Mouse (Mus musculus) urinary bladder, adult 2 months (tissue): Measurements from ENCODE around the gene Mlana. TPM values are rescaled to one million over a fixed set of nuclear protein-coding genes. Genes with fewer than 3 reads are reported as not detected.
A peak's percentile ranks its signal among the peaks of the same experiment; 100 is the strongest.

Experiments used
- DNase-seq: peaks from one replicate; pipeline ENCODE4 v3.0.0; 2022; ENCODE audit warnings: low spot score
- polyA plus RNA-seq: library from polyadenylated mRNA; depleted of rRNA; stranded (reverse); fragments of >200 nt; gene quantifications from 2 replicates; pipeline ENCODE4 v1.2.3, GENCODE M21; 2012

Mlana gene
- polyA plus RNA-seq, 1 experiment = 0.11 TPM

DNA sequence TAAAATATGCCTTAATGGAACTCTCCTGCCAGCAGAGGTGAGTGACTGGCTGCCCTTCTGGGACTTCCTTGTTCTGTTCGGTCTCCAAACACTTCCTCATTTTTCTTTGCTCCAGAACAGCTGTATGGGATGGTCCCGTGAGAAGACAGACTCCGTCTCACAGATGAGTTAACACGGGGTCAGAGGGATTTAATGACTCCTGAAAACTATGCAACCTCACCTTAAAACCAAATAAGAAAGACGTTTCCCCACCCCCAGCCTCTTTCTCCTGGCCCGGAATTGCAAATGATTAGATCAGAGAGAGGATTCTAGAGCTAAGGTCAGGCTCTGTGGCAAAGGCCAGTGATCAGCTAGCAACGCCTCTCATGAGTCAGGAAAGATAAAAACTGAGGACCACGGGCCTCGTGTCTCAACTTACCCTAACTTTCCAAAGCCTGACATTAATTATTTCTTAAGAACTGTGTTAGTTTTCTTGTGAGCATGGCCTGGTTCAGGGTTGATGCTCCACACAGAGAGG, 22.0 kb upstream of the Mlana start:
- DNase-seq = no peak

- DNase-seq = no peak
These were observed 21.0 kb upstream of the Mlana start for GRCm38 (mm10) chr19:29676479-29677193.

GRCm38 (mm10) chr19:29678181-29678778, 19.3 kb upstream of the Mlana start:
- no peak for DNase-seq

GRCm38 (mm10) chr19:29680182-29681152, 17.2 kb upstream of the Mlana start:
- no peak for DNase-seq

GRCm38 (mm10) chr19:29683844-29684540, 13.6 kb upstream of the Mlana start:
- DNase-seq = peak; percentile 44

DNA sequence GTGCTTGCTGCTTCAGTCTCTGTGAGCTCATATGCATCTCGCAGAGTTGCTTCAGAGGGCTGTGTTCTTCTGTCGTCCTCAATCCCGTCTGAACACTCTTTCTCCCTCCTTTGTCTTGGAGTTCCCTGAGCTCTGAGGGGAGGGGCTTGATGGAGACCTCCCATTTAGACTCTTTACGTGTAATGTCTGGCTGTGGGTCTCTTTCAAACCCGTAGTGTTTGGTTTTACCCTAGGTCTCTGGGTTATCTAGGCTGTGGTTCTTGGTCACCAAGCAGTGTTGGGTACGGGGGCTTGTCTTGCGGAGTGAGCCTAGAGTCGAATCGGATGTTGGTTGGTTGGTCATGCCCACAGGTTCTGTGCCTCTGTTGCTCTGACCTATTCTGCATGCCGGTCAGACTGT, 2.6 kb upstream of the Mlana start:
- DNase-seq = no peak

- DNase-seq = no peak
These were observed 1.3 kb upstream of the Mlana start for GRCm38 (mm10) chr19:29696309-29696708.

GRCm38 (mm10) chr19:29696840-29697239, 784 bp upstream of the Mlana start:
- DNase-seq = no peak

DNA sequence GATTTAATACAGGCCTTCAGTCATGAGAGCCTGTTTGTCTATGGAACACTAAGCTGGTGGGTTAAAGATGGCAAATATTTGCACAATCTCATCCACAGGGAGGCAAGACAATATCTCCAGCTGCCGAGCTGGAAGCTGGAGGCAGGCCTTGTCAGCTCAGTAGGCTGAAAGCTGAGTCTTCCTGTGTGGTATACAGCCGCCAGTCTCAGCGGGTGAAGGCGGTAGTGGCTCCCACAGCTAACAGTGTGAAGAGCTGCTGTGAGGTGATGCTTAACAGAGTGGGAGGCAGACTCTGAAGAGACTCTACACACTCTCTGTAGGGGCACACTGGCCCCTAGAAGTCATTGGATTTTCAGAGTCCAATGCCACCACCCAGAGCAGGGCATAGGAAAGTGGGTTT, 4.1 kb downstream of the Mlana start:
- DNase-seq = no peak

DNA sequence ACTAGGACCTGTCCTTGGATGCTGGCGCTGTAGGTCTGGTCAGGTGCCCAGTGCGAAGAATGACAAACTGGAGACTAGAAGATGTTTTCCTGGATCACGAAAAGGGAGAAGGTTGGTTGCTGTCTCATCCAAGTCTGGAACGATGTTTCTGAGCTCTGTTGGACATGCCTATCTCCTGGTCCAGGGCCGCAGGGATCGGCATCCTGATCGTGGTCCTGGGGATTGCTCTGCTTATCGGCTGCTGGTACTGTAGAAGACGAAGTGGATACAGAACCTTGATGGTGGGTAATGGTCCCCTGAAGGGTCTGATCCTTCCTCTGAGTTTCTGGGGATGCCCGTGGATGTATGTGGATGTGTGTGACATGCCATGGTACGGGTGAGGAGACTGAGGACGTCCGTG, 6.8 kb downstream of the Mlana start:
- no peak for DNase-seq

GRCm38 (mm10) chr19:29707314-29707898, 9.8 kb downstream of the Mlana start:
- no peak for DNase-seq

- no peak for DNase-seq
These were observed 10.4 kb downstream of the Mlana start for GRCm38 (mm10) chr19:29708003-29708402.

DNA sequence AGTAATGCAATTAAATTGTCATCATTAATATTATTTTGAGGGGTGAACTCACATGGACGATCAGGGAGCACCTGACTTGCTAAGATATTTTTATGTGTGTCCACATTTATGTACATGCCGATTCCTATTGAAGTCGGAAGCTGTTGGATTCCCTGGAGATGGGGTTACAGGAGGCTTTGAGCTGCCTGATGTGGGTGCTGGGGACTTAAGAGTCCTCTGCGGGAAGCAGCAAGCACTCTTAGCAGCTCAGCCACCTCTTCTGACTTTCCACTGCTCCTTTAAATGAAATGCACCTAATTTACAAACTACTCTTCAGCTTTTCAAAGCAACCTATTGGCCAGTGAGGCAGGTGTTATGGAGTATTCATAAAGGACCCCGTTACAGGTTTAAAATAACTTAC, 10.8 kb downstream of the Mlana start:
- DNase-seq = no peak

DNA sequence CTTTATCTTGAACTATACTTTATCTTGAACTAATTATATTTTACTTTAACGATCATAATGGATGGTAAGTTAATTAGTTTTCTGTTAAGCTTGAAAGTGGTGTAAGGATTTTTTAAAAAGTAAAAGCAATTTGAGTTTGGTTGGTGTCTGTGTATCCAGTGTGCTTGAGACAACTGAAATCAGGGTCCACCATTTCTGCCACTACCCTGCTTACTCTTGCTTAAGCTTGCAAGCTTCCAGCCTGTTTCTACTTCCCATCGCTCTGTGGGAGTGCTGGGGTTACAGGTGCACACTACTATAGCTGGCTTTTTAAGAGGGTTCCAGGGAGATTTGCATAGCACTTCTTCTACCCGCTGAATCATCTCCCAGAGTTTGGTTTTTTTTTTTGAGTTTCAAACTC, 11.8 kb downstream of the Mlana start:
- no peak for DNase-seq

GRCm38 (mm10) chr19:29713451-29713850, 15.8 kb downstream of the Mlana start:
- no peak for DNase-seq

DNA sequence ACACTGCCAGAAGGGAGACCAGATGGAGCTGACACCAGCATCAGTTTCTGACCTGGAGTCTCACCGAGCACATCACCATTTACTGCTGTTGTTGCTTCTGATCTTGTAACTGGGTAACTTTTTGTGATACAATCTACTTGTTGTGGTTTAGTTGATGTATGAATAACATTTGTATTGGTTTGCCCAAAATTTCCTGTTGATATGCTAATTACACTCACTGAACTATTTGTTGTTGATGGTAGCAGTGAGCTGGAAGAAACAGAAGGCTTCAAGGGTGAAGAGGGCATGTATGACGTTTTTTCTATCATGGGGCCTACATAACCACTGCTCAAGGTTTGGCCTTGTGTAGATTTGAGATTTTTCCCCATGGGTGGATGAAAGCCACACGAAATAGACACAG, 20.2 kb downstream of the Mlana start:
- no peak for DNase-seq

GRCm38 (mm10) chr19:29718476-29718875, 20.9 kb downstream of the Mlana start:
- no peak for DNase-seq

GRCm38 (mm10) chr19:29735421-29735820, 37.8 kb downstream of the Mlana start:
- DNase-seq = no peak

- no peak for DNase-seq
These were observed 42.0 kb downstream of the Mlana start for GRCm38 (mm10) chr19:29739608-29740007.

GRCm38 (mm10) chr19:29740661-29741060, 43.0 kb downstream of the Mlana start:
- no peak for DNase-seq

- DNase-seq = no peak
These were observed 45.9 kb downstream of the Mlana start for GRCm38 (mm10) chr19:29743531-29743930.
